Mouse (Mus musculus) lung, postnatal 0 days (tissue): ENCODE measurements at regions not wholly inside any gene's neighbourhood (a gene's known extent, or its start where the extent isn't known, plus 50 kb on each side); places are given as distances from the start of the nearest gene placed in this dataset.

Experiments used
- CTCF ChIP-seq: IDR thresholded peaks from 2 replicates; pipeline ENCODE4 v1.5.1; 2016; ENCODE audit warnings: antibody characterized with exemption, mild to moderate bottlenecking
- EP300 ChIP-seq: IDR thresholded peaks from 2 replicates; pipeline ENCODE4 v1.6.1; 2016; ENCODE audit warnings: antibody characterized with exemption, mild to moderate bottlenecking, control low read depth

GRCm38 (mm10) chr15:97587571-97588205 lies 117.9 kb downstream of the Rpap3 start:
- no peak for TF ChIP-seq CTCF
- no peak for TF ChIP-seq EP300
